Mouse (Mus musculus) liver, embryonic 14.5 days (tissue): ENCODE results near the gene Syk. TPM values are rescaled to one million over a fixed set of nuclear protein-coding genes. Genes with fewer than 3 reads are reported as not detected.

Source experiments
- ATAC-seq: fragments of 200-750 bp; cut with Nextera tagmentation; 2 replicates; pipeline ENCODE4 v1.8.0; 2017; ENCODE audit warnings: moderate number of reproducible peaks, mild to moderate bottlenecking, moderate library complexity; ENCODE audit not compliant: insufficient read depth
- DNase-seq, 3 experiments: peaks; one replicate each; pipeline ENCODE4 v3.0.0-alpha.2; 2012 to 2013; ENCODE audit warnings: low read depth in 3 of 3, low spot score in 3 of 3
- H3K27ac ChIP-seq: fragments of 300-500 bp; sonication (generic); 2 replicates; pipeline ENCODE4 v1.5.1; 2014; ENCODE audit warnings: moderate library complexity, mild to moderate bottlenecking, control low read depth, inconsistent platforms
- H3K27me3 ChIP-seq: fragments of 300-500 bp; sonication (generic); 2 replicates; pipeline ENCODE4 v1.6.1; 2014; ENCODE audit warnings: mild to moderate bottlenecking, low read length, moderate library complexity; ENCODE audit not compliant: control insufficient read depth, insufficient read depth
- H3K36me3 ChIP-seq: fragments of 300-500 bp; sonication (generic); replicated peaks from 2 replicates; pipeline ENCODE4 v1.6.1; 2014; ENCODE audit warnings: low read depth; ENCODE audit not compliant: control insufficient read depth, insufficient read depth
- H3K4me1 ChIP-seq, 2 experiments: fragments of 200-500 bp in 1 of 2; fragments of 300-500 bp in 1 of 2; sonication (generic) in 1 of 2; replicated peaks; 2 replicates each; pipeline ENCODE4 v1.6.1; 2012 to 2014; ENCODE audit warnings: antibody characterized with exemption in 1 of 2, inconsistent platforms in 1 of 2, low read length in 1 of 2; ENCODE audit not compliant: control insufficient read depth in 2 of 2, insufficient read depth in 2 of 2
- H3K4me2 ChIP-seq: fragments of 300-500 bp; sonication (generic); 2 replicates; pipeline ENCODE4 v1.6.1; 2014; ENCODE audit warnings: low read depth, mild to moderate bottlenecking, control low read depth, moderate library complexity
- H3K4me3 ChIP-seq, 2 experiments: fragments of 200-500 bp in 1 of 2; fragments of 300-500 bp in 1 of 2; sonication (generic) in 1 of 2; 2 replicates each; pipeline ENCODE4 v1.5.1; 2012 to 2014; ENCODE audit warnings: low read depth in 2 of 2, low read length in 2 of 2, mild to moderate bottlenecking in 2 of 2, control low read depth in 1 of 2, inconsistent platforms in 1 of 2, moderate library complexity in 1 of 2; ENCODE audit not compliant: insufficient read depth in 1 of 2
- H3K9ac ChIP-seq: fragments of 300-500 bp; sonication (generic); replicated peaks from 2 replicates; pipeline ENCODE4 v1.6.1; 2014; ENCODE audit warnings: mild to moderate bottlenecking, control low read depth, moderate library complexity
- H3K9me3 ChIP-seq: fragments of 300-500 bp; sonication (generic); 2 replicates; pipeline ENCODE4 v1.6.1; 2016; ENCODE audit warnings: low read length, mixed read lengths; ENCODE audit not compliant: control insufficient read depth
- CTCF ChIP-seq: IDR thresholded peaks from 2 replicates; pipeline ENCODE4 v1.5.1; 2016; ENCODE audit warnings: antibody characterized with exemption, low read depth, control low read depth
- EP300 ChIP-seq: IDR thresholded peaks from 2 replicates; pipeline ENCODE4 v1.6.1; 2016; ENCODE audit warnings: antibody characterized with exemption, low read depth
- WGBS: fragments of 180-500 bp; shearing (Covaris S2); extraction: QIAGEN DNeasy Blood & Tissue Kit; methylation state at CpG from one replicate; pipeline ENCODE4 v1.1.7; 2014; ENCODE audit not compliant: insufficient replicate concordance; 5-methylcytosine and 5-hydroxymethylcytosine counted together
- polyA plus RNA-seq, 2 experiments: library from polyadenylated mRNA; depleted of rRNA in 1 of 2; stranded (reverse) in 1 of 2; unstranded in 1 of 2; fragments of >200 nt; fragmentation: Nextera tagmentation in 1 of 2; extraction: Ambion mirVana in 1 of 2; gene quantifications; 2 replicates each; pipeline versions ENCODE4 v1.2.1 to v1.2.3; 2012 to 2014

Syk gene
- polyA plus RNA-seq, 2 experiments, result 4.3 TPM

- H3K4me1 ChIP-seq, result peaks cover 0 to 35% of the 10 kb centered on the region in 2 experiments; a peak in 3 of 4 replicates
Observed at GRCm38 (mm10) chr13:52617096-52617714, 34.2 kb downstream of the Syk start.

DNA sequence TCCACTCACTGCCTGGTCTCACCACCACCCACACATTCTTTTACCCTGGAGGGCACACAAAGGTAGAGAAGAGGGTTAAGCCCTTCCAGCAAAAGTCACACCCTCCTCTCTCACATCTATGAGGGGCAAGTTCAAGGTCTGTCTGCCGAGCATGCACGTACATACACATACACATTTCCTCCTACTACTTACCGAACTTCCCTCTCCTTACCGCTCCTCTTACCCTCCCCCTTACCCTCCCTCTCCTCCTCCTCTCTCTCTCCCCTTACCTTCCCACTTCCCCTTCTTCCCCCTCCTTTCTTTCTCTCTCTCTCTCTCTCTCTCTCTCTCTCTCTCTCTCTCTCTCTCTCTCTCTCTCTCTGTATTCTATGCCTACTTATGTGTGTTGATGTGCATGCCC lies 35.6 kb downstream of the Syk start:
- no peak overlapping the region for H3K27ac ChIP-seq
- no peak for ATAC-seq

More at GRCm38 (mm10) chr13:52617096-52617714, 34.2 kb downstream of the Syk start:
- Histone ChIP-seq H3K4me2 (no peak overlapping the region), H3K4me3 (no peak overlapping the region), H3K9ac (no peak overlapping the region), H3K27ac (no peak overlapping the region), H3K27me3 (no peaks in the 10 kb centered on the region), H3K9me3 (no peaks in the 10 kb centered on the region), H3K36me3 (no peaks in the 10 kb centered on the region)
- peak; percentile 69; the same call in 1 of the 2 replicates for ATAC-seq
- peak in 2 of 3 experiments; percentile 20 to 26 for DNase-seq
- WGBS, result 41% methylated on average over 11 of the region's 11 CpGs
- TF ChIP-seq CTCF (no peak), EP300 (peak; percentile 54; the same call in 1 of the 2 replicates)

DNA sequence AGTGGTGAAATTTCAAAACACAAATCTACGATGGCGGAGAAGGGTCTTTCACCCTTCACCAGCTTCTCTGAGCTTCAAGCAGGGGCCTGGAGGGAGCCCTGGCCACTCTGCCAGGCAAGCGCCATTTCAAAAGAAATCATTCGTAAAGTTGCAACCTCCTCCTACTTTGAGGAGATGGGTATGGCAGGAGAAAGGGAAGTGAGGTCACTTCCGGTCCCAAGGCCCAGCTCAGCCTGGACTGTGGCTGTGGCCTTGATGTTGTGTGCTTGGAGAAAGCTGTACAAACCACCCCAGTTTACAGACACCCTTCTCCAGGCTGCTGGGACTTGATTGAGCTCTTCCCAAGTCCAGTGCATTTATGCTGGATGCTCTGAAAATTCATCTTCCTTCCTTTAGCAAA lies 36.5 kb downstream of the Syk start:
- no peak for ATAC-seq
- H3K4me1 ChIP-seq, result peaks cover 0 to 28% of the 10 kb centered on the region in 2 experiments; a peak in 3 of 4 replicates
- 43% methylated on average over 5 of the region's 5 CpGs for WGBS
- no peaks in the 10 kb centered on the region for H3K27me3 ChIP-seq
- H3K9ac ChIP-seq, result no peak overlapping the region
- no peak overlapping the region for H3K27ac ChIP-seq
- no peak overlapping the region for H3K4me3 ChIP-seq
- no peaks in the 10 kb centered on the region for H3K36me3 ChIP-seq
- no peaks in the 10 kb centered on the region for H3K9me3 ChIP-seq
- no peak for TF ChIP-seq CTCF
- H3K4me2 ChIP-seq, result no peak overlapping the region
- no peak for DNase-seq

More for the DNA sequence above, 35.6 kb downstream of the Syk start:
- H3K27me3 ChIP-seq, result no peaks in the 10 kb centered on the region
- DNase-seq, result no peak
- H3K36me3 ChIP-seq, result no peaks in the 10 kb centered on the region
- peaks cover 0 to 33% of the 10 kb centered on the region in 2 experiments; a peak in 3 of 4 replicates for H3K4me1 ChIP-seq
- no peak overlapping the region for H3K4me2 ChIP-seq
- 24% methylated on average over 4 of the region's 4 CpGs for WGBS
- H3K9me3 ChIP-seq, result no peaks in the 10 kb centered on the region
- no peak overlapping the region for H3K4me3 ChIP-seq
- no peak overlapping the region for H3K9ac ChIP-seq
- no peak for TF ChIP-seq EP300
- no peak for TF ChIP-seq CTCF

DNA sequence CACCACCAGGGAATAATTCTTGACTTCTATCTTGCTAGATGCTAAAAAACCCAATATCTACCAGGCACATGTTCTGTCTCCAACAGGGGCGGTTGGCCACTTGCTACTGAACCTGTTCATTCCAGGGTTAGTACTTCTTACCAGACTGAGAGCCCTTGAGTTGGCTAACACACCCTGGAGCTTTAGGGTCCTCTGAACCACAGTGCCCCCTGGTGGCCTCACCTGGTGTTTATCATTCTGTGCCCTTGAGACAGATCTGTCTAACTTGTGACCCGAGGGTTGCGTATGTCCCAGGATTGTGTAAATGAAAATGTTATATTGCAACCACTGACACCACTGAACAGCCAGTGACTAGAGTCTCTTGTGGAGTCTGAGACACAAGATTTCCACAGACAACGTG lies 41.1 kb downstream of the Syk start:
- H3K4me3 ChIP-seq, result no peak overlapping the region
- WGBS, result 44% methylated on average over 4 of the region's 4 CpGs
- TF ChIP-seq CTCF (peak; percentile 86), EP300 (no peak)
- no peak overlapping the region for H3K27ac ChIP-seq
- H3K9me3 ChIP-seq, result no peaks in the 10 kb centered on the region
- 0 out of 4 replicates have a peak, but pooled peaks cover 0 to 3% of the 10 kb centered on the region in 2 experiments for H3K4me1 ChIP-seq
- H3K4me2 ChIP-seq, result no peak overlapping the region
- ATAC-seq, result no peak
- H3K27me3 ChIP-seq, result no peaks in the 10 kb centered on the region
- H3K9ac ChIP-seq, result no peak overlapping the region
- DNase-seq, result peak; percentile 35 to 49 (median 44)
- H3K36me3 ChIP-seq, result no peaks in the 10 kb centered on the region

- no peak for DNase-seq
- H3K27ac ChIP-seq, result no peak overlapping the region
Observed at GRCm38 (mm10) chr13:52628602-52629001, 45.6 kb downstream of the Syk start.

More at GRCm38 (mm10) chr13:52628602-52629001, 45.6 kb downstream of the Syk start:
- peak; percentile 75 for TF ChIP-seq CTCF
- TF ChIP-seq EP300, result no peak
- H3K9me3 ChIP-seq, result no peaks in the 10 kb centered on the region
- no peak for ATAC-seq
- H3K4me2 ChIP-seq, result no peak overlapping the region
- H3K4me1 ChIP-seq, result no peaks in the 10 kb centered on the region
- no peak overlapping the region for H3K9ac ChIP-seq
- no peaks in the 10 kb centered on the region for H3K27me3 ChIP-seq
- 49% methylated on average over 9 of the region's 9 CpGs for WGBS
- no peaks in the 10 kb centered on the region for H3K36me3 ChIP-seq
- no peak overlapping the region for H3K4me3 ChIP-seq
